In genomic region chr8:57512141-57513056, GRCm38 (mm10) we compare ENCODE assay signal across 8 mouse cellular contexts. TPM values are rescaled to one million over a fixed set of nuclear protein-coding genes. Genes with fewer than 3 reads are reported as not detected.
DNase-seq lines count a peak whose midpoint lies in the region; ATAC-seq and TF ChIP-seq lines count a peak whose summit lies in the region.

No protein-coding gene starts in this region.

- under 1% methylated on average over 91 of the region's 96 CpGs for WGBS in lung, embryonic 14.5 days
- 0% methylated on average over 53 of the region's 96 CpGs for WGBS in forebrain, embryonic 13.5 days
- WGBS in intestine, embryonic 16.5 days: under 1% methylated on average over 69 of the region's 96 CpGs

- H3K27me3 ChIP-seq in lung, embryonic 14.5 days (ENCODE audit: insufficient read depth, low read length): no peaks in the 10 kb centered on the region
- no peaks in the 10 kb centered on the region for H3K27me3 ChIP-seq in forebrain, embryonic 13.5 days
- H3K27me3 ChIP-seq in intestine, embryonic 16.5 days (replicated peaks; ENCODE audit: control insufficient read depth, insufficient read depth, low read length): no peaks in the 10 kb centered on the region

- TF ChIP-seq CTCF in lung, embryonic 14.5 days (IDR thresholded peaks at IDR 0.05; ENCODE audit: low read depth): no peak

- H3K27ac ChIP-seq in lung, embryonic 14.5 days (ENCODE audit: low read depth): peak overlapping the region; percentile 100
- H3K27ac ChIP-seq in forebrain, embryonic 13.5 days: peak overlapping the region; percentile 100
- peak overlapping the region; percentile 100 for H3K27ac ChIP-seq in intestine, embryonic 16.5 days (ENCODE audit: low read length)

- peak overlapping the region; percentile 93 for H3K4me3 ChIP-seq in lung, embryonic 14.5 days (ENCODE audit: low read depth, low read length)
- H3K4me3 ChIP-seq in forebrain, embryonic 13.5 days: peak overlapping the region; percentile 89
- peak overlapping the region; percentile 88 for H3K4me3 ChIP-seq in intestine, embryonic 16.5 days (ENCODE audit: low read length)

- no peaks in the 10 kb centered on the region for H3K9me3 ChIP-seq in lung, embryonic 14.5 days (ENCODE audit: low read depth, low read length)
- H3K9me3 ChIP-seq in forebrain, embryonic 13.5 days (replicated peaks): no peaks in the 10 kb centered on the region
- no peaks in the 10 kb centered on the region for H3K9me3 ChIP-seq in intestine, embryonic 16.5 days (ENCODE audit: control insufficient read depth, low read length)

- ATAC-seq in lung, embryonic 14.5 days (ENCODE audit: insufficient read depth): peak; percentile 50
- ATAC-seq in forebrain, embryonic 13.5 days: peak; percentile 44
- ATAC-seq in intestine, embryonic 16.5 days: peak; percentile 52

- peaks cover 40% of the 10 kb centered on the region for H3K36me3 ChIP-seq in lung, embryonic 14.5 days (ENCODE audit: insufficient read depth)
- H3K36me3 ChIP-seq in forebrain, embryonic 13.5 days (ENCODE audit: poor library complexity, severe bottlenecking): peaks cover 14% of the 10 kb centered on the region
- H3K36me3 ChIP-seq in intestine, embryonic 16.5 days (ENCODE audit: control insufficient read depth, insufficient read depth, low read length): 0 out of 2 replicates have a peak, but pooled peaks cover 2% of the 10 kb centered on the region

- H3K4me2 ChIP-seq in lung, embryonic 14.5 days: peak overlapping the region; percentile 68
- peak overlapping the region; percentile 69 for H3K4me2 ChIP-seq in forebrain, embryonic 13.5 days
- H3K4me2 ChIP-seq in intestine, embryonic 16.5 days (ENCODE audit: low read depth, low read length): peak overlapping the region; percentile 60

- peak overlapping the region; percentile 100 for H3K9ac ChIP-seq in lung, embryonic 14.5 days
- H3K9ac ChIP-seq in forebrain, embryonic 13.5 days: peak overlapping the region; percentile 99
- peak overlapping the region; percentile 100 for H3K9ac ChIP-seq in intestine, embryonic 16.5 days (ENCODE audit: low read depth, low read length)

- no peaks in the 10 kb centered on the region; the same call in 1 of the 2 replicates for H3K4me1 ChIP-seq in lung, embryonic 14.5 days (ENCODE audit: insufficient read depth)
- H3K4me1 ChIP-seq in forebrain, embryonic 13.5 days: peaks cover 19% of the 10 kb centered on the region; the same call in 1 of the 2 replicates
- peaks cover 4% of the 10 kb centered on the region; the same call in 1 of the 2 replicates for H3K4me1 ChIP-seq in intestine, embryonic 16.5 days (ENCODE audit: control insufficient read depth, insufficient read depth, low read length)

- peak; percentile 76 for DNase-seq in lung, embryonic 14.5 days
- DNase-seq in lung, postnatal 25 days (ENCODE audit: low spot score): no peak
- peak; percentile 64 for DNase-seq in adrenal gland, postnatal 10 days
- DNase-seq in lung, postnatal 10 days: peak; percentile 28
- DNase-seq in testis, postnatal 10 days (ENCODE audit: low spot score): peak; percentile 73
- DNase-seq in natural killer cell, adult 2 months (ENCODE audit: low spot score in 2 of 2): no peak

RNA-seq across cellular contexts. Expression of gene Hmgb2, which starts 0.7 kb away (rescaled TPM):
- polyA plus RNA-seq in lung, embryonic 14.5 days (2014; fragmentation: Nextera tagmentation; extraction: Ambion mirVana): 500 and 503 TPM in 2 replicates
- total RNA-seq in adrenal gland, postnatal 10 days (2021): 10 to 100 TPM; 79.0 to 96.4 TPM
- polyA plus RNA-seq in forebrain, embryonic 13.5 days (2015; fragmentation: Nextera tagmentation; extraction: Ambion mirVana): 482 and 552 TPM in 2 replicates
- polyA plus RNA-seq in intestine, embryonic 16.5 days (2015; fragmentation: Nextera tagmentation; extraction: Ambion mirVana): 252 and 287 TPM in 2 replicates

RNA-seq across cellular contexts. Expression of gene Sap30, which starts 24.7 kb away (rescaled TPM):
- 39.3 and 47.4 TPM in 2 replicates for polyA plus RNA-seq in lung, embryonic 14.5 days (2014; fragmentation: Nextera tagmentation; extraction: Ambion mirVana)
- total RNA-seq in adrenal gland, postnatal 10 days (2021): 10 to 100 TPM in 1 of 2 experiments, 1 to 10 TPM in 1; 9.8 to 10.3 TPM
- polyA plus RNA-seq in forebrain, embryonic 13.5 days (2015; fragmentation: Nextera tagmentation; extraction: Ambion mirVana): 96.4 and 106 TPM in 2 replicates
- polyA plus RNA-seq in intestine, embryonic 16.5 days (2015; fragmentation: Nextera tagmentation; extraction: Ambion mirVana): 20.6 and 21.7 TPM in 2 replicates

RNA-seq across cellular contexts. Expression of gene Scrg1, which starts 56.7 kb away (rescaled TPM):
- 0.46 and 0.95 TPM in 2 replicates for polyA plus RNA-seq in lung, embryonic 14.5 days (2014; fragmentation: Nextera tagmentation; extraction: Ambion mirVana)
- 1 to 10 TPM in 1 of 2 experiments, under 1 TPM in 1; 0.45 to 1.2 TPM for total RNA-seq in adrenal gland, postnatal 10 days (2021)
- polyA plus RNA-seq in forebrain, embryonic 13.5 days (2015; fragmentation: Nextera tagmentation; extraction: Ambion mirVana): 0.89 and 0.92 TPM in 2 replicates
- 0.27 TPM in 1 of 2 replicates, not detected in the other for polyA plus RNA-seq in intestine, embryonic 16.5 days (2015; fragmentation: Nextera tagmentation; extraction: Ambion mirVana)

Comparison
In these comparisons a context has a peak if more than half of its experiments do, and no peak if none do; other contexts are left out.
1. DNase-seq: peak in lung, embryonic 14.5 days (single experiment), adrenal gland, postnatal 10 days (single experiment), lung, postnatal 10 days (single experiment) and testis, postnatal 10 days (single experiment); none in lung, postnatal 25 days (single experiment) and natural killer cell, adult 2 months (0 of 2).
2. Peak in every context shown above with its lines, with median percentiles within 50 percentile points of each other: ATAC-seq, H3K27ac ChIP-seq, H3K4me2 ChIP-seq, H3K4me3 ChIP-seq and H3K9ac ChIP-seq.